Mouse (Mus musculus): Measurements from ENCODE around the gene Serhl. TPM values are rescaled to one million over a fixed set of nuclear protein-coding genes. Genes with fewer than 3 reads are reported as not detected.

Gene Serhl
- polyA plus RNA-seq, 1 experiment from 2014 or later: 45.6 TPM

GRCm38 (mm10) chr15:83164971-83165471 is 75.7 kb downstream of the Serhl start:
- H3K36me3 ChIP-seq (ENCODE audit: control insufficient read depth, insufficient read depth, low read length): peaks cover 15% of the 10 kb centered on the region; the same call in 1 of the 2 replicates
- H3K27ac ChIP-seq (replicated peaks; ENCODE audit: low read depth, low read length): no peak overlapping the region
- 75% methylated on average over 5 of the region's 5 CpGs for WGBS
- H3K4me2 ChIP-seq (ENCODE audit: low read depth, severe bottlenecking): no peak overlapping the region
- H3K9me3 ChIP-seq (ENCODE audit: control insufficient read depth, low read length): no peaks in the 10 kb centered on the region
- ATAC-seq (ENCODE audit: insufficient number of reproducible peaks, low FRiP score, low TSS enrichment, low read depth): no peak
- no peak overlapping the region for H3K4me3 ChIP-seq (ENCODE audit: low read depth, low read length)
- no peak overlapping the region for H3K9ac ChIP-seq (ENCODE audit: low read length)
- no peak for DNase-seq (ENCODE audit: low spot score)
- H3K4me1 ChIP-seq (ENCODE audit: control insufficient read depth, insufficient read depth, low read length): no peaks in the 10 kb centered on the region
- H3K27me3 ChIP-seq (ENCODE audit: control insufficient read depth, insufficient read depth, low read length): no peaks in the 10 kb centered on the region

GRCm38 (mm10) chr15:83165526-83166315 is 76.4 kb downstream of the Serhl start:
- no peaks in the 10 kb centered on the region for H3K9me3 ChIP-seq (ENCODE audit: control insufficient read depth, low read length)
- no peak for DNase-seq (ENCODE audit: low spot score)
- H3K4me3 ChIP-seq (ENCODE audit: low read depth, low read length): no peak overlapping the region
- ATAC-seq (ENCODE audit: insufficient number of reproducible peaks, low FRiP score, low TSS enrichment, low read depth): no peak
- H3K4me1 ChIP-seq (ENCODE audit: control insufficient read depth, insufficient read depth, low read length): no peaks in the 10 kb centered on the region
- no peak overlapping the region for H3K9ac ChIP-seq (ENCODE audit: low read length)
- 91% methylated on average over 13 of the region's 13 CpGs for WGBS
- no peaks in the 10 kb centered on the region for H3K27me3 ChIP-seq (ENCODE audit: control insufficient read depth, insufficient read depth, low read length)
- no peak overlapping the region for H3K27ac ChIP-seq (replicated peaks; ENCODE audit: low read depth, low read length)
- no peak overlapping the region for H3K4me2 ChIP-seq (ENCODE audit: low read depth, severe bottlenecking)
- peaks cover 11% of the 10 kb centered on the region; the same call in 1 of the 2 replicates for H3K36me3 ChIP-seq (ENCODE audit: control insufficient read depth, insufficient read depth, low read length)

Other genes starting within 250 kb of the Serhl start
- 12.3 and 14.3 TPM in 2 replicates for gene Tcf20, start 101.6 kb upstream of the Serhl start, polyA plus RNA-seq (2014; fragmentation: Nextera tagmentation; extraction: Ambion mirVana)
- 1.9 and 3.0 TPM in 2 replicates for gene Nfam1, start 56.2 kb upstream of the Serhl start, polyA plus RNA-seq (2014; fragmentation: Nextera tagmentation; extraction: Ambion mirVana)
- 53.5 and 57.3 TPM in 2 replicates for gene Rrp7a, start 33.3 kb downstream of the Serhl start, polyA plus RNA-seq (2014; fragmentation: Nextera tagmentation; extraction: Ambion mirVana)
- 176 and 182 TPM in 2 replicates for gene Poldip3, start 59.9 kb downstream of the Serhl start, polyA plus RNA-seq (2014; fragmentation: Nextera tagmentation; extraction: Ambion mirVana)
- gene Cyb5r3, start 83.1 kb downstream of the Serhl start, polyA plus RNA-seq (2014; fragmentation: Nextera tagmentation; extraction: Ambion mirVana): 136 and 149 TPM in 2 replicates
- 0.18 TPM in 1 of 2 replicates, not detected in the other for gene A4galt, start 162.3 kb downstream of the Serhl start, polyA plus RNA-seq (2014; fragmentation: Nextera tagmentation; extraction: Ambion mirVana)

Measured in limb, embryonic 11.5 days (tissue).